7 mouse cellular contexts compared by ENCODE assay signal in genomic region chr8:115159208-115159607, GRCm38 (mm10).
DNase-seq lines count a peak whose midpoint lies in the region; ATAC-seq lines count a peak whose summit lies in the region.

No protein-coding gene starts in this region.

- H3K4me2 ChIP-seq in embryonic facial prominence, embryonic 14.5 days (ENCODE audit: low read depth, low read length): peak overlapping the region; percentile 65
- peak overlapping the region; percentile 49 for H3K4me2 ChIP-seq in limb, embryonic 15.5 days

- peaks cover 22% of the 10 kb centered on the region for H3K4me1 ChIP-seq in embryonic facial prominence, embryonic 14.5 days (ENCODE audit: control insufficient read depth, insufficient read depth, low read length)
- peaks cover 47% of the 10 kb centered on the region for H3K4me1 ChIP-seq in limb, embryonic 15.5 days

- H3K4me3 ChIP-seq in embryonic facial prominence, embryonic 14.5 days (ENCODE audit: low read depth, low read length): peak overlapping the region; percentile 32
- peak overlapping the region; percentile 25 for H3K4me3 ChIP-seq in limb, embryonic 15.5 days

- peak overlapping the region; percentile 50 for H3K9ac ChIP-seq in embryonic facial prominence, embryonic 14.5 days (ENCODE audit: low read depth, low read length)
- no peak overlapping the region for H3K9ac ChIP-seq in limb, embryonic 15.5 days

- no peak for ATAC-seq in embryonic facial prominence, embryonic 14.5 days (ENCODE audit: low read depth)
- ATAC-seq in limb, embryonic 15.5 days (ENCODE audit: insufficient number of reproducible peaks, low FRiP score, low TSS enrichment, low read depth): no peak

- DNase-seq in CD4-positive helper T cell, adult 2 months (ENCODE audit: low read depth, low spot score): peak; percentile 30
- peak; percentile 12 for DNase-seq in ES-CJ7 (ENCODE audit: low read depth, low spot score)
- DNase-seq in embryonic facial prominence, embryonic 14.5 days (ENCODE audit: low spot score): peak; percentile 75
- DNase-seq in heart, postnatal 36 days: peak; percentile 28 to 48
- peak; percentile 39 for DNase-seq in naive thymus-derived CD4-positive, alpha-beta T cell, adult 2 months (ENCODE audit: low read depth)
- no peak for DNase-seq in layer of hippocampus, adult 11-12 months (ENCODE audit: low spot score)

- H3K36me3 ChIP-seq in embryonic facial prominence, embryonic 14.5 days (ENCODE audit: control insufficient read depth, insufficient read depth, low read length): no peaks in the 10 kb centered on the region
- H3K36me3 ChIP-seq in limb, embryonic 15.5 days: no peaks in the 10 kb centered on the region

- H3K9me3 ChIP-seq in embryonic facial prominence, embryonic 14.5 days (ENCODE audit: control insufficient read depth, low read length): no peaks in the 10 kb centered on the region
- H3K9me3 ChIP-seq in limb, embryonic 15.5 days: no peaks in the 10 kb centered on the region

- intact Hi-C loops in heart, postnatal 36 days (cut with DNase I): loop anchor here (5.0 kb wide), 2 partner anchors 387 to 548 kb away; partner anchors contain the start of gene Maf

- 0 out of 2 replicates have a peak, but pooled peaks cover 3% of the 10 kb centered on the region for H3K27me3 ChIP-seq in embryonic facial prominence, embryonic 14.5 days (replicated peaks; ENCODE audit: control insufficient read depth, insufficient read depth, low read length)
- peaks cover 43% of the 10 kb centered on the region for H3K27me3 ChIP-seq in limb, embryonic 15.5 days

- H3K27ac ChIP-seq in embryonic facial prominence, embryonic 14.5 days (replicated peaks; ENCODE audit: low read depth, low read length): peak overlapping the region; percentile 65
- H3K27ac ChIP-seq in limb, embryonic 15.5 days: peak overlapping the region; percentile 73

- 6% methylated on average over 18 of the region's 18 CpGs for WGBS in embryonic facial prominence, embryonic 14.5 days
- WGBS in limb, embryonic 15.5 days: under 1% methylated on average over 18 of the region's 18 CpGs
